Mouse (Mus musculus): ENCODE measurements around the gene Men1.

Men1 gene

DNA sequence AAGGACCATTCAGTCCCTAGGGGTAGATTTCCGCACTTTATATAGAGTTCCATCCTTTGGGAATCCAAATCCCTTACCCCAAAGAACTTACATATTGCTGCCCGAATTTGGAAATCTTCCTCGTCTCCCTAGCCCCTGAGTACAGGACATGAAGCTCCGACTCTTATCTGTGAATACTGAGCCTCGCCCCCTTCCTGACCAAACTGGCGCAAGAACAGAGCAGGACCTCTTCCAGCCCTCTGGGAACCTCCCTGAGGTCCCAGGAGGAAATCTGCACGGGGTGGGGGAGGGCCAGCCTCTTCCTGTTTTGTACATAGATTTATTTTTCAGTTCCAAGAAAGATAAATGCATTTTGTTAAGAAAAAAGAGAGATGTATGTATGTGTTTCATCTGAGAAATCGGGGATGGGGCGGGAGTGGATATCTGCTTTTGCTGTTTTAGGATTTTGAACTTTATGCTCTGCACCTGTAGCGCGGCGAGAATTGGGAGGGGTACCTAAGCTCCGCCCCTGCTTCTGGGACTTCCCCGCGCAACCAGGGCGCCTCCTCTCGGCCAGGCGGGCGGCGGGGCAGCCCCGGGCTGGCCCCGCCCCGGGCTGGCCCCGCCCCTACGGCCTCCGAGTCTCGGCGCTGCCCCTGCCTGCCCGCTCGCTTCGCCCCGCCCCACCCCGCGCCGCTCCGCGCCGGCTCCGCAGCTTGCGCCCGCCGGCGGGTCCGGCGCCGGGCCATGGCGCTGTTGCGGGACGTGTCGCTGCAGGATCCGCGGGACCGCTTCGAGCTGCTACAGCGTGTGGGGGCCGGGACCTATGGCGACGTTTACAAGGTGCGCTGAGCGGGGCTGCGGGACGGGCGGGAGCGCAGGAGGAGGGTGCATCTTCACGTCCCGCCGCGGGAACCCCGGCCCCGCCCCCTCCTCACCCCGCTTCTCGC, 6.0 kb downstream of the Men1 start, which contains the start of gene Map4k2:
Gene Map4k2, plus strand, starts transcription at position 612 of the 929 bp plus-strand sequence.
- peak; percentile 80 for DNase-seq

DNA sequence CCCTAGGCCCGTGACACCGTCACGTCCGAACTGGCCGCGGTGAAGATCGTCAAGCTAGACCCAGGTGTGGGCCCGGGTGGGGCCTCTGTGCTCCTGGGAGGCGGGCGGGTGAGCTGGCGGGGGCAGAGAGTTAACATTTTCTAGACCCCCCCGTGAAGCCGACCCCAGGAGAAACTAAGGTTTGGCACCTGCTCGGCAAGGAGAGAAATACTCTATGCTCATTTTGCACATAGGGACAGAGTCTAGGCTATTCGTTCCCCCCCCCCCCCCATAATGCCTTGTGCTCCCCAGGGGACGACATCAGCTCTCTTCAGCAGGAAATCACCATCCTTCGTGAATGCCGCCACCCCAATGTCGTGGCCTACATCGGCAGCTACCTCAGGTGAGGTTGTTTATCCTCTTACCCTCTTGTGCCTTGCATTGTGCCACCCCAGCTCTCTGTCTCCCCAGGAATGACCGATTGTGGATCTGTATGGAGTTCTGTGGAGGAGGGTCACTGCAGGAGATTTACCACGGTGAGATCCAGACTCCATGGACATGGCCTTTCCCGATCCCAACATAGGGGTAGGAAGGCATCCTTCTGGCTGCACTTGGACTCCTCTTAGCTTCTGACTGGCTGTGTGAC, 6.8 kb downstream of the Men1 start:
- DNase-seq: peak; percentile 67

DNA sequence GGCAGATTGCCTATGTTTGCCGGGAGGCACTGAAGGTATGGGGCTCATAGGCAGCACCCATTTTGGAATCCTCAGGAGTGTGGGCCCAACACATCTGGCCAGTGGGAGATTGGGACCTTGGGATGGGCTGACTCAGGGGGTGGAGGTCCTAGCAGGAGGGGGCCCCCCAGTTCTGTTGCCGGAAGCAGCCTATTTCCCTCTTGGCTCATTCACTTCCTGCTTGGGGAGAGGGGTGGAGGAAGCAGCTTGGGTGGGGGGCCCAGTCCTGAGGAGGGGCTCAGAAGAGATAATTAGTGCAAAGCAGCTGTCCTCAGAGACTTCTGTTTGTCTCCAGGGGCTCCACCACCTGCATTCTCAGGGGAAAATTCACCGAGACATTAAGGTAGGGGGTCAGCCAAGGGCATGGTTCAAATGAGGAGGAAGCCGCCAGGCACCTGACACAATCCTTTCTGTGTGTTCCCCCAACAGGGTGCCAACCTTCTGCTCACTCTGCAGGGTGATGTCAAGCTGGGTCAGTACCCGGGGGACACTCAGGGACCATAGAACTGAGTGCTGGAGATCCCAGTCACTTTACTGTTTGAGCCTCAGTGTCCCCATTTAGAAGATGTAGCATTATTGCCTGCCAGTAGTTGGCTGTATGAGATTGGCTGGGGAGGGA, 7.6 kb downstream of the Men1 start:
- peak; percentile 57 for DNase-seq

DNA sequence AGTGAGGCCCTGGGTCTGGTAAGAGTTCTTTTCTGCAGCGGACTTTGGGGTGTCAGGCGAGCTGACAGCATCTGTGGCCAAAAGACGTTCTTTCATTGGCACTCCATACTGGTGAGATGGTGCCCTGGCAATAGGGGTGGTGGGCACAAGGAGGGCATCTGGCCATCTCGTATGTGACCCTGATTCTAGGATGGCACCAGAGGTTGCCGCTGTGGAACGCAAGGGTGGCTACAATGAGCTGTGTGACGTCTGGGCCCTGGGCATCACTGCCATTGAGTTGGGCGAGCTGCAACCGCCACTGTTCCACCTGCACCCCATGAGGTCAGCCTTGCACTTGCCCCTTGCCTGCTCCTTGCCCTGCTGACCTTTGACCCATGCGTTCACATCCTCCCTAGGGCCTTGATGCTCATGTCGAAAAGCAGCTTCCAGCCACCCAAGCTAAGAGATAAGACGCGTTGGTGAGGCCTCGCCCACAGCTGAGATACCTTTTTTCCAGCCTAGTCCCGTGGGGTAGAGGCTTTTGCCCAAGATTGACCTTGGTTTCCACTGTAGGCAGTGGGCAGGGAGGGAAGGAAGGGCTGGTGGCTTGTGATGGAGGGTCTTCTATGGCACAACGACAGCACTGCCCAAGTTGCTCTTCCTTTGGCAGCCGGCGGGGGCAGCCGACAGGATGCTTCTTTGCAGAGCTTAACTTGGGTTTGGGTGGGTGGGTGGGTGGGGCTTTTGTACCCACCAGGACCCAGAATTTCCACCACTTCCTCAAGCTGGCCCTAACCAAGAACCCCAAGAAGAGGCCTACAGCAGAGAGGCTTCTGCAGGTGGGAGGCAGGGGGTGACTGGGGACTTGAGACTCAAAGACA, 8.5 kb downstream of the Men1 start:
- DNase-seq: peak; percentile 52

DNA sequence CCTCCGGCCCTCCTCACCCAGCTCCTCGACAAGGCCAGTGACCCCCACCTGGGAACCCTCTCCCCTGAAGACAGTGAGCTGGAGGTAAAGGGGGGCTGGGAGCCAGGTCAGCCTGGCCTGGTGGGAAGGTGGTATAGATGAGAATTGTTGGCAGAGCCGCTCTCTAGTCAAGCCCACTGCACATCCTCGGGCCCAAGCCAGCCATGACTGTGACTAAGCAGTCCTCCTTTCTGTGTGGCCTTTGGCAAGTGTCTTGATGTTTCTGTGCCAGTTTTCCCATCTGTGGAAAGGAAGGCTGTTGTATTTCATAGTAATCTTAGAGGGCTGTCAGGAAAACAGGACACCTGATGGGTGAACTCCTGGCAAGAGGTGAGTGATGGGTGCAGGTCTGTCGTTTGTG, 9.2 kb downstream of the Men1 start:
- peak; percentile 71 for DNase-seq

DNA sequence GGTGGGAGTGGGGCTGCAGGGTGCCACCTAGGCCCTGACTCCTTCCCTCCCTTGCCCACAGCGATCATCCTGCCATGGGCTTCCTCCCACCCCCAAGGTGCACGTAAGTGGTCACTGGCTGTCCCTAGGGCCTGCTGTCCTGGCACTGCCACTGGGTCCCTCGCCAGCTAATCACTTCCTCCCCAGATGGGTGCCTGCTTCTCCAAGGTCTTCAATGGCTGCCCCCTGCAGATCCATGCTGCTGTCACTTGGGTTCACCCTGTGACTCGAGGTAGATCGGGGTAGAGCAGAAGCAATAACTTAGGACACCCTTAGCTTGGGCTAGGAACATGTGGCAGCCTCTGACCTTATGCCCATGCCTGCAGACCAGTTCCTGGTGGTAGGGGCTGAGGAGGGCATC, 11.2 kb downstream of the Men1 start:
- peak; percentile 31 for DNase-seq

DNA sequence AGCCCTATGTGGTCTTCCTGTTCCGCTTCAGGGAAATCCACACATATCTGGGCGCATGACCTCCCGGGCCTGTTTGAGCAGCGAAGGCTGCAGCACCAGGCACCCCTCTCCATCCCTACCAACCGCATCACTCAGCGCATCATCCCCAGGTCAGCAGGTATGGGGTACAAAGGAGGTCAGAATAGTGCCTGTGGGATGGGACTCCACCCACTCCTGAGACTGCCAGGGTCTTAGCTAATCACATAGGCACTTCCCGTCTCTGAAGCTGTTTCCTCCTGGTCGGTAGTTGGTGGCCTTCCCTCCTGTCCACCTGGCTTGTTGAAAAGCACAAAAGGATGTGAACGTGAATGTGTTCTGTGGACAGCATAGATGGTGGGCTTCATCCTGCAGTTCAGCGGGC, 11.9 kb downstream of the Men1 start:
- DNase-seq: no peak

DNA sequence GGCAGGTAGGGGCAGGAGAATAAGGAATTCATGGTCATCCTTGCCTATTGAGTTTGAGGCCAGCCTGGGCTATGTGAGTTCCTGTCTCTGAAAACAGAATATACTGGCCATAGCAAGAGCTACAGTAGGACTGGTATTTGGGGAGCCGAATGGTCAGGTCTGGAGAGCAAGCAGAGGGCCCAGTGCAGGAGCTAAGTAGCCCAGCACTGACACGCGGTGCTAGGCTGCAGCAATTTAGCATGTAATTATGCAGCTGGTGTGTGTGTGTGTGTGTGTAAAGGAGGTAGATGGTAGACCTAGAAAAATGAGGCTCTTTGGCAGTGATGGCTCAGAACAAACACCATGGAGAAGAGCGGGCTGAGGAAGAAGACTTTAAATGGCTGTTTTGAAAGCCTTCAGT, 12.8 kb downstream of the Men1 start:
- no peak for DNase-seq

DNA sequence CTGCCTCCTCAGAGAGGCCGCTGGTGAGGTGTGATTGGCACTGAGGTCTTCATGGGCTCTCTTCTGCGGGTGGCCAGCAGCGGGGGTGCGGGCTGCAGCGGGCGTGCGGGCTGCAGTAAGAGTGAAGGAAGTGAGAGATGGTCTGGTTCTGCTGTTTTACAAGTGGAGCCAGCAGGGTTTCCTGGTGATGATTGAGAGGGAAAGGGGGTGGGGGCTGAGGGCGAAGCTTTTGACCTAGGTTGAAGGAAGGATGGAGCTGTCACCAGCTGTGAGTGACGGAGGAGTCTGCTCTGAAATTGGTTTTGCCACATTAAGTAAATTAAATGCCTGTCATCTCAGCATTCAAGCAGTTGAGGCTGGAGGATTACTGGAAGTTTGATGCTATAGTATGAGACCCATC, 13.9 kb downstream of the Men1 start:
- no peak for DNase-seq

DNA sequence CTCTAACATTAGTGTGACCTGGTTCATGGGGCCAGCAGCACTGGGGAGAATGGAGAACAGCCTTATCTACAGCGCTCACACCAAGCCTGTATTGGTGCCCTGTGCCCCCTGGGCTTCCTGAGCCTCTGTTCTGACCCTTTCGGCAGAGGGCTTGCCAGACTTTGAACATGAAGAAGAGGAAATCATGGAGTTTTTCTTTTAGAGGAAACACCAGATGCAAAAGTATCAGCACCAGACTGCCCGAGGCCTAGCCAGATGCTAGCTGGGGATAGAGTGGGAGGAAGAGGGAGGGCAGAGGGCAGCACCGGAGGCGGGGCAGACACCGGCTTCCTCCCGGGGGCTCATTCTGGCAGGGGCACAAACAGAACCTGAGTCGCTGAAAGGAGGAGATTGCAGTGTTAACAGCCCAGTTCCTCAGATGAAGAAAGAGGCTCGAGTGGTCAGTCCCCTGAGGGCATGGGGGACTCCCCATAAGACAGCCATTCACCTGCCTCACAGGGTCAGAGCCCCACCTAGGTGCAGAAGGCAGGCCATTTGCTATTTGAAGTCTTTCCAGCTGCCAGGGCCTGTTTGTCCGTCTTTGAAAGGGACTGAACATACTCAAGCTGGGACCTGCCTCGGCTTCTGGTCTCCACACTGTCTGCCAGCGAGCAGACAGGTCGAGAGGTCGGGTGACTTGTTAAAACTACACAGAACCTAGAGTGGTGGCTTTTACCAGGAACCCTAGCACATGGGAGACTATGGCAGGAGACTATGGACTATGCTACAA, 14.6 kb downstream of the Men1 start:
- DNase-seq: no peak

DNA sequence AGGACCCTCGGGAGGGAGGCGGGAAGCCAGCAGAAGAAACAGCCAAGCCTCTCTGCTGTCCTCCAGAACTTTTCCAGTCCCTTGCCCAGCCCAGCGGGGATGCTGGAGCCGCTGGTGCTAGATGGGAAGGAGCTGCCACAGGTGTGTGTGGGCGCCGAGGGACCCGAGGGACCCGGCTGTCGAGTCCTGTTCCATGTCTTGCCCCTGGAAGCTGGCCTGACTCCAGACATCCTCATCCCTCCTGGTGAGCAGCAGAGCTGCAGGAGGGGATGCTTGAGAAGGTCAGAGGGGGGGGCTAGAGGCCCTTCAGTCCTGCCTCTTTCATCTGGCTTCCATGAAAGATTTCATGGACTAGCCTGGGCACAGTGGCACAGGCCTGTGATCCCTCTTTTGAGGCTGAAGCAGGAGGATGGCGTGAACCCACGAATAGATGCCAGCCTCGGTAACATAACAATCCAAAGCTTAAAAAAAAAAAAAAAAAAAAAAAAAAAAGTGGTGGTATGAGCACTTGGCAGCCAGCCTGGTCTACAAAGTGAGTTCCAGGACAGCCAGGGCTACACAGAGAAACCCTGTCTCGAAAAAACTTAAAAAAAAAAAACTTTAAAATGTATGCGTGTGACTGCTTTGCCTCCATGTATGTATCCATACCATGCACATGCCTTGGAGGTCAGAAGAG, 16.8 kb downstream of the Men1 start:
- no peak for DNase-seq

DNA sequence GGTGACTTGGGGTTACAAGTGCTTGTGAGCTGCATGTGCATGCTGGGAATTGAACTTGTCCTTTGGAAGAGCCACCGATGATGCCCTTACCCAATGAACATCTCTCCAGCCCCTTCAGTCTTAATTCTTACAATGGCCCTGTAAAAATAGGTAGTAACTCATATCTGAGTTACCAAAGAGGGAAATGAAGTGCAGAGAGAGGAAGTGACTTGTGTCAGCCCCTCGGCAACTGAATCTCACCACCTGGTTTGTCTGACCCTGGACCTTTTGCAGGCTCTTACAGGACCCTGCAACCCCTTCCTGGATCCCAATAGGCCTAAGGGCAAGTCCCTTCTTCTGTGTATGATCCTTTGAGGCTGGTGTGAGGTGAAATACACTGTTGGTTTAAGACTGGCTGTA, 17.3 kb downstream of the Men1 start:
- no peak for DNase-seq

DNA sequence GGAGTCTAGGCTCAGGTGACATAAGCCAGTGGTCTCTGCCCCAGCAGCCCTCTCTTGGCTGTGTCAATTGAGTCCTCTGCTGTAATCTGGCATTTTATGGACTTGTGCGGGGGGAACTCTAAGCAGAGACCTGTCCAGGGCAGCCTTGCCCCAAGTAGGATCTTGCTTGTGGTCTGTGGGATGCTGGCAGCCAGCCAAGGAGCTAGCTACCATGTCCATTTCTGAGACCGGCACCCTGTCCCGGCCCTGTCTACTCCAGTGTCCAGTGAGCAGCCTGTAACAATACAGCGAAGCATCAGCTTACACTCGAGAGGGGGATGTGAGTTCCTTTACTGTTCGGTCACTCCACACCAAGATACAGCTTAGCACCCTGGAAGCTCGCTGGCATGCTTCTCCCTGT, 19.3 kb downstream of the Men1 start:
- no peak for DNase-seq

DNA sequence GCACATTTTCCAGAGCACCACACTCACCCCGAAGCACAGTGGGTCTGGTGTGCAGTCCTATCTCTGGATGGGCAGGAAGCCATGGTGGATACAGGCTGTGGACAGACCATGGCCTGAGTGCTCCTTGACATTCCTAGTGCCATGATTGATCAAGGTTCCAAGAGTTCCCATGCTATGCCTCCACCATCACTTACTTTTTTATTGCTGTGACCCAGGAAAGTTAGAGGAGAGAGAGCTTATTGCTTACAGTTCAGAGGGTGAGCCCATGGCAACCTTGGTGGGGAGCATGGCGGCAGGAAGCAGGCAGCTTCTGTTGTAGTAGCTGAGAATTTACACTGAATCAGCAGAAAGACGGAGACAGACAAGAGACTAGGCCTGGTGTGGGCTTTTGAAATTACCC, 26.5 kb downstream of the Men1 start:
- no peak for DNase-seq

DNA sequence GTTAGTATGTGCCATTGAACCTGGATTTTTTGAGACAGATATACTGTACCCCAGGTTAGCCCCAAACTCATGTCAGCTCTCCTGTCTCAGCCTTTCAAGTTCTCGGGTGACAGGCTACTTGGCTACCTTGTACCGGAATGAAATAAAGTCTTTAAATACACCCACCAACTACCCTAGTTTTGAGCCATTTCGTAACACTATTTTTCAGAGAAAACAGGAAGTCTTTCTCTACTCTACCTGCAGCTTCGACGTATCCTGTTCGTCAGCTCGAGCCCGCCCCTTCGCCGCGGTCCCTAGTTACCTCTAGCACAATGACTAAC, 28.3 kb downstream of the Men1 start:
- no peak for DNase-seq

DNA sequence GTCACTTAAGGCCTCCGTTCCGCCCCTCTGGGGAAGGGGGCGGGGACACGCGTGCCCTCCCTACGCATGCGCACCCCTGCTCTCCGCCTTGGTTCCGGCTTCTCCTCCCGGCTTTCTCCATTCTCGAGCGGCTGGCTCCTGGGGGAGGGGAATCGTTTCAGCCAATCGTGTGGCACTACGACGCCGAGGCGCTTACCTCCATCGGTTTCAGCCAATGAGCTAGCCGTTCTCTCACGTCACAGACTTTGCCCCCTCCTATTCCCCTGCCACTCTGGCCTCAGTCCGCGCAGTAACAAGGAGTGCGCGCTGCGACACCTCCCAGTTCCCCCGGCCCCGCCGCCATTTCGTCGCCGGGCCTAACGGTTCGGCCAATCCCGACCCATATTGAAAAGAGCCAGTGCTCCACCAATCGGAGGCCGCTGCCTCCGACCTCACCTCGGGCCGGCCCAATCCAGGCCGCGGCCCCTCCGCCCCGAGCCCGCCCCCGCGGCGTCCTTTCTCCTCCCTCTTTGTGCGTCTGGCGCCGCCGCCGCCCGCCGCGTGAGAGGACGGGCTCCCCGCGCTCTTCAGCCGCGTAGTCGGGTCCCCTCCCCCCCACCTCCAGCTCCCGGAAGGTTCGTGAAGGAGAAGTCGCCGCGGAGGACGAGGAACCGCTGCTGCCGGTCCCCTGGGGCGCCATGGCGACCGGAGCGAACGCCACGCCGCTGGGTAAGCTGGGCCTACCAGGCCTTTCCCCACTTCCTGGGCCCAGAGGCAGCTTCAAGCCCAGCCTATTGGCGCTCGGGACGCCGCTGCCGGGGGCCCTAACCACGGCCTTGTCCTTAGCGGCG, 28.8 kb downstream of the Men1 start, which contains the start of gene Sf1:
Gene Sf1, plus strand, starts transcription at position 280 of the 830 bp plus-strand sequence.
- peak; percentile 100 for DNase-seq

DNA sequence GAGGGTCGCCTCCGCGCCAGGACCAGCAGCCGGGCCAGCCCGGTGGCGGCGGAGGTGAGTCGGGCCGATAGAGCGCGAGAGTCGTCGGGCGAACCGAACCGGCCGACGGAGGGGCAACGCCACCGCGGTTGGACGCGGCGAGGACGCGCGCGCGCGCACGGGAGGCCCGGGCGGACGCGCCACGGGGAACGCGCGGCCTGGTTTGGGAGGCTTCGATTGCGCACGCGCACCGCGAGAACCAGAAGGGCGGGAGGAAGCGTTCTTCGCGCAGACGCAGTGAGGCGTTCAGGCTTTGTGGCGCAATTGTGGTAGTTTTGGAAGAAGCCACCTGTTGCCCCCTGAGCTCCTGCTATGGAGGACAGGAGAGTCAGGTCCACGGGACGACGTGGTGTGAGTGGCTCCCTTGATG, 29.5 kb downstream of the Men1 start:
- peak; percentile 93 for DNase-seq

DNA sequence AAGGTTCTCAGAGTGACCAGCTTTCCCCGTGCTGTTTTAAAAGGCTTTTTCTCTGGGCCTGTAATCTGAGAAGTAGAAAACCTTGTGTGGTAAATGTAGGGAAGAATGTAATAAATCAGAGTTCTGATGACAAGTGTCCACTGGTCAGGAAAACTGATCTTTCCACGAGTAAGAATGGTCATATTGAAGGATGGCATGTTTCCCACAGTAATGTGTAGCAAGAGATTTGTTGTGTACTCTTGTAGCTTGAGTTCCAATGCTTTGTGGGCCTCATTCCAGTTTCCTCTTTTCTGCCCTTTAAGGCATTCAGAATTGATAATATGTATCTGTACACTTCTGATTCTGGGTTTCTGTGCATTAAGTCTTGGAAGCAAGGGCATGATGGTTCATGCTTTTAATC, 30.1 kb downstream of the Men1 start:
- peak; percentile 68 for DNase-seq

DNA sequence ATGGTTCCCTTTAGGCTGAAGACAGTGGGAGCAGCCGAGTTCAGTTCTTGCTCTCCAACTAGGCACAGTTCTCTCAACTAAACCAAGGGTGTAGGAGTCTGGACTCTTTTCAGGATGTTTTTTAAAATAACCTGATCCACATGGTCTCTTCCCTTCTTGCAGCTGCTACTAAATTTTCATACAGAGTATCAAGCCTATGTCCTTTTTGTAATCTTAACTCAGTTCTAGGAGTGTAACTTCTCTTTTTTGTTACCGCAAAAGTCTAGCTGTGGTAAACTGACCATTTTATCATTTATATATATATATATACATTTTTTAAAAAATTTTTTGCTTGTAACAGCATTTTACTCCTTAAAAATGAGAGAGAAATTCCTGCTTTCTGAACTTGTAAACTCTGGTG, 35.4 kb downstream of the Men1 start:
- no peak for DNase-seq

DNA sequence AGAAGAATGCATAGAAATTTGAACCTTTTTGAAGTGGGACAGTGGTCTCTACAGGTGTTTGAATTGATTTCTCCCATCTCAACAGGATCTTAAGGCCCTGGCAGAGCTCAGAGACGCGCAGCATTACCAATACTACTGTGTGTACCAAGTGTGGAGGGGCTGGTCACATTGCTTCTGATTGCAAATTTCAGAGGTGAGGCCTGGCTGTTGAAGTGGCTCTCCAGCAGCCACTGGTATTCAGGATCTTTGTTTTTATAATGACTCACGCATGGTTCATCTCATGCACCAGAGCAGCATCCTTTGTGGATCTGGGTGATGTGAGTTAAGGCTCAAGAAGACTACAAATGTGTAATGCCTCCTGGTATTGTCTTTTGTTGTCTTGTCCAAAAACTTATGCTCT, 37.7 kb downstream of the Men1 start:
- no peak for DNase-seq
